Mouse (Mus musculus): Measurements from ENCODE around the gene Zar1. TPM values are rescaled to one million over a fixed set of nuclear protein-coding genes. Genes with fewer than 3 reads are reported as not detected.
"Not testable (repeated sequence)": the region's sequence is repeated elsewhere in the genome, so short reads cannot be mapped to it uniquely, and the experiment has no call there.

Zar1 gene
- polyA plus RNA-seq (2012; ENCODE audit: insufficient read depth, insufficient read length, missing spikeins), result not detected in 2 replicates

DNA sequence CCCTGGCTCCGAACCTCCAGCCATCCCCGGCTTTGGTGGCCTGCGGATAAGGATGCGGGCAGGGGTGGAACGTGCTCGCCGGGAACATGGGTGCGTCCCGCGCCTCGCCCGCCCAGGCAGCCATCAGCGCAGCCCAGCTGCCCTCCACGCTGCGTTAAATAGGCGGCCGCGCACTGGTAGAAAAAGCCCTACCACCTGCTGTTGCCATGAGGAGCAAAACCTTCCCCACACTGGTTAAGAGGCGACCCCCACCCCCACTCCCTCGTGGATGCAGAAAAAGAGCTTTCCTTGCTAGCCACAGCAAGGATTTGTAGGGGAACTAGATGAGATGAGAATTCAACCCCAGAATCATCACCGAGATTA is at the start of gene Zar1:
Zar1 (minus strand) TSS at position 285 of the 363 bp plus-strand sequence.
- H3K27ac ChIP-seq (ENCODE audit: insufficient read depth, low read depth, low read length); H3K4me1 ChIP-seq (ENCODE audit: control insufficient read depth, insufficient read depth, low read length): not testable (repeated sequence)
- peak within 1 kb of the TSS; percentile 30 for H3K4me3 ChIP-seq (ENCODE audit: insufficient read depth, low read length)

DNA sequence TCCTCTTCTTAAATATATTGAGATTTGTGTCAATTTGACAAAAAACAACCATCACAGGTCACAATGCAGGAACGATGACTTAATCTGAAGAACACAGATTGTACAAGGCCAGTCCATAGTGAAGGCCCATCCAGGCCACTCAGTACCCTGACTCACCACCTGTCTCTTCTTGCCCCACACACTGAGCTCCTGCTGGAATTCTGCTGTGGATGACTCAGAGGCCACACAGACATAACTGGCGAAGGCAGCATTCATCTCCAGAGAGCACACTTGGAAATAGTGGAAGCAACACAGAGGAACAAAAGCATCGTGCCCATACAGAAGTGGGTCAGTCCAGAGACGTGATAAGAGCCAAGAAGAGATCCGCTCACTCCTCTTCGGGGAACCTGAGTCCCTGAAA is 49.0 kb upstream of the Zar1 start:
- TF ChIP-seq CTCF (IDR thresholded peaks at IDR 0.05; ENCODE audit: low read depth, low read length), result no peak
- no peak for TF ChIP-seq POLR2A (IDR thresholded peaks at IDR 0.05; ENCODE audit: borderline replicate concordance, low read depth, low read length)
- H3K27ac ChIP-seq (ENCODE audit: insufficient read depth, low read depth, low read length), result no peak overlapping the region
- no peak overlapping the region for H3K4me3 ChIP-seq (ENCODE audit: insufficient read depth, low read length)
- no peaks in the 10 kb centered on the region for H3K4me1 ChIP-seq (ENCODE audit: control insufficient read depth, insufficient read depth, low read length)

DNA sequence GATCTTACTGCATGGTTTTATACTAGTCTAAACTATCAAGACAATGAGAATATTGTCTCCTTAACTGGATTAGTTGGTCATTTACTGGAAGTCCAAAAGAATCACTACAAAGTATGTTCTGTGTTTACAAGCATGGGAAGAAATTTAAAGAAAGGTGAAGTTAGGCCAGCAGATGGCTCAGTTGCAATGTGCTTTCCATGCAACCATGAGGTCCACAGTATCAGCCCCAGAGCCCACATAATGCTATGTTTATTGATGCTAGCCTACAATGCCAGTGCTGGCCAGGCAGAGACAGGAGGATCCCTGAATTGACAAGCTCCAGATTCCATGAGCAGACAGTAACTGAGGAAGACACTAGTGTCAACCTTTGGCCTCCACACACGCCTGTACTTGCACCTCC is 40.0 kb upstream of the Zar1 start:
- Histone ChIP-seq H3K27ac (ENCODE audit: insufficient read depth, low read depth, low read length) (no peak overlapping the region), H3K4me3 (ENCODE audit: insufficient read depth, low read length) (no peak overlapping the region), H3K4me1 (ENCODE audit: control insufficient read depth, insufficient read depth, low read length) (no peaks in the 10 kb centered on the region)
- no peak for TF ChIP-seq POLR2A (IDR thresholded peaks at IDR 0.05; ENCODE audit: borderline replicate concordance, low read depth, low read length)
- TF ChIP-seq CTCF (IDR thresholded peaks at IDR 0.05; ENCODE audit: low read depth, low read length), result no peak

DNA sequence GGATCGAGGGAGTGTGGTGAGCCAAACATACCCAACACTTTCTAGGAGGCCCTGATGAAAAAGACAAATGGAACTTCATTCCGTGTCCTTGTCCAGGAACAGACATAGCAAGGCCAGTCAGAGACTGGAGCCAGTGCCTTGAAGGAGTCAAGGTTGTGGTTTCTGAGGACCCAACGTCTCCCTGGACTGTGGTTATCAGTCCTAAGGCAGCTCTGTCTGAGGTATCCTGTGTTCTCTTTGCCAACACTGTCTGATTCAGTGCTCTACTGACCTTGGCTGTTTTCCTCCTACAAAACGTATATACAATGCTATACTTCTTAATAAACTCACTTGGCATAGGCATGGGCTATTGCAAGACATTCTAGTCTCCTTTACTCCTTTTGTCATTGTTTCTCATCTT is 36.4 kb upstream of the Zar1 start:
- no peak overlapping the region for H3K27ac ChIP-seq (ENCODE audit: insufficient read depth, low read depth, low read length)
- no peak overlapping the region for H3K4me3 ChIP-seq (ENCODE audit: insufficient read depth, low read length)
- no peak for TF ChIP-seq CTCF (IDR thresholded peaks at IDR 0.05; ENCODE audit: low read depth, low read length)
- TF ChIP-seq POLR2A (IDR thresholded peaks at IDR 0.05; ENCODE audit: borderline replicate concordance, low read depth, low read length), result no peak
- no peaks in the 10 kb centered on the region for H3K4me1 ChIP-seq (ENCODE audit: control insufficient read depth, insufficient read depth, low read length)

DNA sequence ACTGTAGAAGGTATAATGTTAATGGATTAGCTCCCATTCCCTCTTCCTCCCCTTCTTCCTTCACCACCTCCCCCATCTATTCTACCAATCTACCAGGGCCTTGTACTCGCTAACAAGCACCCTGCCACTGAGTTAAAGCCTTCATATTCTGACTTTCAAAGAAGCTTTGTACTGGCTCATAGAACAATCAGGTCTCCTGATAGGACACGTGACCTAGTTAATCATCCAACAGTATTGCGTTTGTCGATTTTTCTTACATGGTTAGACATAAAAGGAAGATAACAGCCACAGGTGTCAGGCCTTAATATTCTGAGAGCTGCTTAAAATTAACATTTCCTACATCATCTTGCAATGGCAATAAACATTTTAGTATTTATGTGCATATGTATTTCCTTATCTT is 22.1 kb upstream of the Zar1 start:
- TF ChIP-seq CTCF (IDR thresholded peaks at IDR 0.05; ENCODE audit: low read depth, low read length) (no peak), POLR2A (IDR thresholded peaks at IDR 0.05; ENCODE audit: borderline replicate concordance, low read depth, low read length) (no peak)
- Histone ChIP-seq H3K4me3 (ENCODE audit: insufficient read depth, low read length) (no peak overlapping the region), H3K27ac (ENCODE audit: insufficient read depth, low read depth, low read length) (no peak overlapping the region), H3K4me1 (ENCODE audit: control insufficient read depth, insufficient read depth, low read length) (no peaks in the 10 kb centered on the region)

DNA sequence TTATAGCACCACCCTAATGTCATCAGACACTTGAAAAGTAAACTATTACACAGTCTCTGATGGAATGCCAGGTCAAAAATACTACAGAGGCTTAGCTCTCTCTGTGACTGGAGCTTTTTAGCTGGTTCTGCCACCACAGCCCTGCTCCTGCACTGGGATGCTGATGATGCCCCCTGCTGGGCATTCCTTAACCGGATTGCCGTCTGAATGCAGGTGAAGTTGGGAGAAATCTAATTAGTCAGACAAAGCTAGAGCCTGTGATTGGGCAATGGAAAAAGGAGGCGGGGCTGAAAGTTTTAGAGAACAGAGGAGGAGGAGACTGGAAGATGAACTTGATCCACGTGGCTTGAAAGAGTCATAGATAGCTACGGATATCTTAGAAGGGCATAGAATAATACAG is 20.0 kb upstream of the Zar1 start:
- TF ChIP-seq POLR2A (IDR thresholded peaks at IDR 0.05; ENCODE audit: borderline replicate concordance, low read depth, low read length) (no peak), CTCF (IDR thresholded peaks at IDR 0.05; ENCODE audit: low read depth, low read length) (peak; percentile 68)
- Histone ChIP-seq H3K27ac (ENCODE audit: insufficient read depth, low read depth, low read length) (no peak overlapping the region), H3K4me3 (ENCODE audit: insufficient read depth, low read length) (no peak overlapping the region), H3K4me1 (ENCODE audit: control insufficient read depth, insufficient read depth, low read length) (no peaks in the 10 kb centered on the region)

DNA sequence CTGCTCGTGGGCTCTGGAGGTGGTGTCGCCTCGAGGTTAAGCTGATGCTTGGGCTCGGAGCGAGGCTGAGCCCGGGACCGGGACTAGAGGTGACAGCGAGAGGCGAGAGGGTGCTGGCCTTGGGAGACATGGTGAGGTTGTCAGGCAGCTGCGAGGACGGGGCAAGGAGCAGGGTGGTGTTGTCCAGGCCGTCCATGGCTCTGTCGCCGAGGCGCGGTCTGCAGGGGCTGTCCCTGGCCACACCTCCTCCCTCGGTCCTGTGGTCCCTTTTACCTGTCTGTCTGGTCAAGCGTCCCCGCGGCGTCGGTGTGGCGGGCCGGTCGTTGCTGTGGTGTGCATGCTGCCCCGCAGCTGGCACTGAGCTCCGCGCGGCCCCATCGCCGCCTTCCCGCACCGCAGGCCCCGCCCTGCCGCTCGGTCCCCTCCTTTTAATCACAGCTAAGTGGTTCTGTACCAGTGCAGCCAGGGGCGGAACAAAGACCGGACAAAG is 6.2 kb upstream of the Zar1 start, which contains the start of gene Gm5868:
Gm5868 (minus strand) TSS at position 360 of the 490 bp plus-strand sequence.
- no peaks in the 10 kb centered on the region for H3K4me1 ChIP-seq (ENCODE audit: control insufficient read depth, insufficient read depth, low read length)
- no peak within 1 kb of the TSS for H3K27ac ChIP-seq (ENCODE audit: insufficient read depth, low read depth, low read length)
- no peak within 1 kb of the TSS; the same call in 1 of the 2 replicates for H3K4me3 ChIP-seq (ENCODE audit: insufficient read depth, low read length)
- TF ChIP-seq CTCF (IDR thresholded peaks at IDR 0.05; ENCODE audit: low read depth, low read length) (no peak), POLR2A (IDR thresholded peaks at IDR 0.05; ENCODE audit: borderline replicate concordance, low read depth, low read length) (no peak)

DNA sequence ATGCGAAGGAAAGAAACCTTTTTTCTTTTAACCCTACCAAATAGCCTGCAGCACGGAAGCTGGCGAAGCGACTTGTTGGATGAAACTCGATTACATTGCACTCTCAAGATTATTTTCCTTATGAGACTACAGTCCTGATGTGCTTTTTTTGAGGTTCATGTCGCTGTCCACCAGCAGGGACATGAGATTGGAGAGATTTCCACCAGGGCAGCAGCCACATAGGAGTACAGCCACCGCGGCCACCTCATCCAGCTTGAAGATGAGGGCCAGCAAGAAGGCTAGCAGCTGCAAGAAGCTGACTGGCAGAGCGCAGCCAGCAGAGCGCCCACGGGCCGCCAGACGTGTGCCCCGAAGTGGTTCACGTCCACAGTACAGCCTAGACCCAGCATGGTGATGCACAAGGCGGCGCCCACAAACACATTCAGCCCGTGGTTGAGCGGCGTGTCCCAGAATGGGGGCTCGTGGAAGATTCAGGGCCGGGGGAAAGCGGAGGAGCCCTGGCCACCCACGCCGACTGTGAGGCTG is 5.7 kb upstream of the Zar1 start:
- H3K27ac ChIP-seq (ENCODE audit: insufficient read depth, low read depth, low read length); H3K4me3 ChIP-seq (ENCODE audit: insufficient read depth, low read length); H3K4me1 ChIP-seq (ENCODE audit: control insufficient read depth, insufficient read depth, low read length): not testable (repeated sequence)

DNA sequence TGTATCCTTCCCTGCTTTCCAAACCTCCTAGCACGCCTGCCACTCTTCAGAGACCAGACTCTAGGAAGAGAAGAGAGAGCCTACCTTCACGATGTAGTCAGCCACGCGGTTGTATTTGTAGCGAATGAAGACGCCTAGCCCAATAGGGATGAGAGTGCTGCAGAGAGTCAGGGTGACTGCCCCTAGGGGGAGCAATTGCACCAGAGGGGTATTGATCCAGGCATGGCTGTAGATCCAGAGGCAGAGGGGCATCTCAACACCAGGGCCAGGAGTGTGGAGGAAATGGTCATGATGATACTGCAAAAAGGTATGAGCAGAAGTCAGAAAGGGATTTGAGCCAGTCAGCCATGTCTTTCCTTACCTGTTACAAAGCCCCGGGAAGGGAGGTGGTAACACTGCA is 5.1 kb upstream of the Zar1 start:
- not testable (repeated sequence) for H3K4me1 ChIP-seq (ENCODE audit: control insufficient read depth, insufficient read depth, low read length); H3K4me3 ChIP-seq (ENCODE audit: insufficient read depth, low read length); H3K27ac ChIP-seq (ENCODE audit: insufficient read depth, low read depth, low read length)

DNA sequence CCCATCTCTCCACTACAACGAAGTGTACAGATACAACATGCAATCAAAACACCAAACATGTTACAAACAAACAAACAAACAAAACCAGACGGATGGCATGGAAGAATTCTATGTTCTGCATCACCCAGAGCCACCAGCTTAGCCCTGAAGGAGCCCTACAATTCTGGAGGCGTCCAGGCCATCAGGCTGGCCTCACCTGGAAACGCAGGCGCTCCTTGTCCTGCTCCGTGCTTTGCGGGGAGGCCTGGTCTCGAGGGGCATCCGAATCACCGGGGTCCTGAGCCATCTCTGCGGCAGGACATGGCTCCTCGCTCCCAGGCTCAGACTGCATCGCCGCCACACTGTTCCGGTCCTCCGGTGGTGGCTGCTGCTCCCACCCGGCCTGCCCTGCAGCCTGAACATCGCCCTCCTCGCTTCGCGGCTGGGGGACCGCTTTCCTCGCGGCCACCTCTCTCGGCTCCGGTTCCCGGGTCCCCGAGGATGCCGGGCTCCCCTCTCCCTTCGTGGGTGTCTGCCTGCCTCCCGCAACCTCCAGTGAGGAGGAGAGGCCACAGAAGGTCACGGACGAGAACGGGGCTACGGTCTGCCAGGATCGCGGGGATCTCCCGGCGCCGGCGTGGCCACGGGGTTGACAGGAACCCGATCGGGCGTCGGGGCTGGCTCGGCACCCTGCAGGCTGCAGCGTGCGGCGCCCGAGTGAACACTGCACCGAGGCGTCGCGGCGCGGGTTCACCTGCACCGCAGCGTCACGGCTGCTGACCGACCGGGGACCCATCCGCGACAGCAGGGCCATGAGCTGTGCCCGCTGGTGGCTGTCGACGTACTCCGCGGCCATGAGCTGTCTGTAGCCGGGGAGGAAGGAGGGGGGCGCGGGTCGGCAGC is 725 bp downstream of the Zar1 start:
- H3K4me3 ChIP-seq (ENCODE audit: insufficient read depth, low read length), result peak overlapping the region; percentile 30
- not testable (repeated sequence) for H3K27ac ChIP-seq (ENCODE audit: insufficient read depth, low read depth, low read length); H3K4me1 ChIP-seq (ENCODE audit: control insufficient read depth, insufficient read depth, low read length)

DNA sequence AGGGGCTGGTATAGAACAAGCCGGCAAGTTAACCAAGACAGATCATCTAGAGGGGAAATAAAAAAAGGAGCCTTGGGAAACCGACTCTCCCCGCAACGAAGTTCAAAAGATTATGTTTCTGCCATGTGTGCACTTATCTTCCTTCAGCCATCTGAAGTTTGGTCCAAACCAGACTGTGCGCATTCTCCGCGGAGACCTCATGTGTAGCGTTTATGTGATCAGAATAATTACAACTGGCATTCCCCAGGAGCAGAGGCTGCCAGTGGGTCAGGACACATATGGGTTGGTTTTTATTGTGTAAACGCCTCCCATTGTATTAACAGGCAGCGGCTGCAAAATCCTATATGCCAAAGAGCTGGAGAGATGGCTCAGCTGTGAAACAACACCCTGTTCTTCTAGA is 1.5 kb downstream of the Zar1 start:
- H3K4me1 ChIP-seq (ENCODE audit: control insufficient read depth, insufficient read depth, low read length); H3K27ac ChIP-seq (ENCODE audit: insufficient read depth, low read depth, low read length); H3K4me3 ChIP-seq (ENCODE audit: insufficient read depth, low read length): not testable (repeated sequence)

Data from bone marrow macrophage, adult 2 months (primary cell).